Mouse (Mus musculus): Measurements from ENCODE around the gene Clpb. TPM values are rescaled to one million over a fixed set of nuclear protein-coding genes. Genes with fewer than 3 reads are reported as not detected.

Gene Clpb
- polyA plus RNA-seq, 1 experiment from 2014 or later = 29.4 TPM

- ATAC-seq (ENCODE audit: low FRiP score) = no peak
These were observed 86.8 kb downstream of the Clpb start for GRCm38 (mm10) chr7:101750268-101750667.

GRCm38 (mm10) chr7:101752346-101752745 lies 88.9 kb downstream of the Clpb start:
- Histone ChIP-seq H3K9ac (ENCODE audit: low read depth, low read length) (no peak overlapping the region), H3K27ac (ENCODE audit: low read depth, low read length) (no peak overlapping the region), H3K4me1 (replicated peaks; ENCODE audit: control insufficient read depth, insufficient read depth, low read length) (no peaks in the 10 kb centered on the region), H3K36me3 (ENCODE audit: control insufficient read depth, insufficient read depth, low read length) (no peaks in the 10 kb centered on the region), H3K4me3 (ENCODE audit: low read depth, low read length) (no peak overlapping the region), H3K9me3 (ENCODE audit: control insufficient read depth, low read length) (no peaks in the 10 kb centered on the region), H3K27me3 (ENCODE audit: control insufficient read depth, insufficient read depth, low read length) (no peaks in the 10 kb centered on the region), H3K4me2 (replicated peaks; ENCODE audit: low read depth, low read length) (no peak overlapping the region)
- ATAC-seq (ENCODE audit: low FRiP score) = no peak
- WGBS = 93% methylated on average over 3 of the region's 3 CpGs
- no peak for DNase-seq (ENCODE audit: low spot score)

More at GRCm38 (mm10) chr7:101750268-101750667, 86.8 kb downstream of the Clpb start:
- H3K27ac ChIP-seq (ENCODE audit: low read depth, low read length) = no peak overlapping the region
- no peak overlapping the region for H3K4me2 ChIP-seq (replicated peaks; ENCODE audit: low read depth, low read length)
- no peaks in the 10 kb centered on the region for H3K4me1 ChIP-seq (replicated peaks; ENCODE audit: control insufficient read depth, insufficient read depth, low read length)
- no peak for DNase-seq (ENCODE audit: low spot score)
- no peak overlapping the region for H3K4me3 ChIP-seq (ENCODE audit: low read depth, low read length)
- H3K27me3 ChIP-seq (ENCODE audit: control insufficient read depth, insufficient read depth, low read length) = no peaks in the 10 kb centered on the region
- H3K36me3 ChIP-seq (ENCODE audit: control insufficient read depth, insufficient read depth, low read length) = no peaks in the 10 kb centered on the region
- 87% methylated on average over 2 of the region's 2 CpGs for WGBS
- no peak overlapping the region for H3K9ac ChIP-seq (ENCODE audit: low read depth, low read length)
- H3K9me3 ChIP-seq (ENCODE audit: control insufficient read depth, low read length) = no peaks in the 10 kb centered on the region

GRCm38 (mm10) chr7:101753492-101753891 lies 90.1 kb downstream of the Clpb start:
- ATAC-seq (ENCODE audit: low FRiP score) = no peak
- Histone ChIP-seq H3K4me2 (replicated peaks; ENCODE audit: low read depth, low read length) (no peak overlapping the region), H3K4me3 (ENCODE audit: low read depth, low read length) (no peak overlapping the region), H3K36me3 (ENCODE audit: control insufficient read depth, insufficient read depth, low read length) (no peaks in the 10 kb centered on the region), H3K4me1 (replicated peaks; ENCODE audit: control insufficient read depth, insufficient read depth, low read length) (no peaks in the 10 kb centered on the region), H3K27ac (ENCODE audit: low read depth, low read length) (no peak overlapping the region), H3K9ac (ENCODE audit: low read depth, low read length) (no peak overlapping the region), H3K9me3 (ENCODE audit: control insufficient read depth, low read length) (no peaks in the 10 kb centered on the region), H3K27me3 (ENCODE audit: control insufficient read depth, insufficient read depth, low read length) (no peaks in the 10 kb centered on the region)
- 96% methylated on average over 5 of the region's 5 CpGs for WGBS
- DNase-seq (ENCODE audit: low spot score) = no peak

DNA sequence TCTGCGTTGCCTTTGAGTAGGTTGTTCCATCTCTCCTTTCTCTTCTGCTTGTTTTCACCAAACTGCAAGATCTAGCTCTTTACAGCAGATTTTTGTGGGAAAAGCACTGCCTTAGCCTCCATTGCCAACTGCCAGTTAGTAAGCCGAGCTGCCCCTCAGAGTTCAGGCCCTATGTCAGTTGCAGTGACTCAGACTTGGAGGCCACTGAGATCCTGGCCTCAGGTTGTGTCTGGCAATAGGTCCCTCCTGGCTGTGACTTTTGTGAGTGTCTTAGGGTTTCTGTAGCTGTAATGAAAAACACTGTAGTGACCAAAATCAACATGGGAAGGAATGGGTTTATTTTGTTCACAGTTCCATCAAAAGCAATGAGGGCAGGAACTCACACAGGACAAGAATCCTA lies 91.0 kb downstream of the Clpb start:
- H3K4me1 ChIP-seq (replicated peaks; ENCODE audit: control insufficient read depth, insufficient read depth, low read length) = no peaks in the 10 kb centered on the region
- H3K4me2 ChIP-seq (replicated peaks; ENCODE audit: low read depth, low read length) = no peak overlapping the region
- WGBS = 88% methylated on average over 2 of the region's 2 CpGs
- H3K27ac ChIP-seq (ENCODE audit: low read depth, low read length) = no peak overlapping the region
- no peaks in the 10 kb centered on the region for H3K36me3 ChIP-seq (ENCODE audit: control insufficient read depth, insufficient read depth, low read length)
- DNase-seq (ENCODE audit: low spot score) (no peak), ATAC-seq (ENCODE audit: low FRiP score) (no peak)
- H3K4me3 ChIP-seq (ENCODE audit: low read depth, low read length) = no peak overlapping the region
- no peaks in the 10 kb centered on the region for H3K9me3 ChIP-seq (ENCODE audit: control insufficient read depth, low read length)
- no peak overlapping the region for H3K9ac ChIP-seq (ENCODE audit: low read depth, low read length)
- no peaks in the 10 kb centered on the region for H3K27me3 ChIP-seq (ENCODE audit: control insufficient read depth, insufficient read depth, low read length)

DNA sequence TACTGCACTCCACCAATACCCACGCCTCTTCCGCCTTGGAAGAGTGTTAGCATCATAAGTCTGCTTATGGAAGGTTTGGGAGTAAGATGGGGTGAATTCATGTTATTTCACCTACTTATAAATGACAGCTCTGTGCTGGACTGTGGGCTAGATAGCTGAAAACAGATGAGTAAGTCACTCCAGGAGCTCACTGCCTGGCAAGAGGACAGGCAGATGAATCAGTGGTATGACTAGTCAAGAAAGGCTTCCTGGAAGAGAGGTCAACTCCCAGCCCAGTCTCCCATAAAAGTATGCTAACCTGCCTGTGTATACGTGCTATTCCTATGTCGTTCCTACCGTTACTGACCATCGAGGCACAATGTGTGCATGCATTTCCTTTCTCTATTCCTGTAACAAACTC lies 91.9 kb downstream of the Clpb start:
- no peak overlapping the region for H3K4me3 ChIP-seq (ENCODE audit: low read depth, low read length)
- H3K9ac ChIP-seq (ENCODE audit: low read depth, low read length) = no peak overlapping the region
- H3K4me2 ChIP-seq (replicated peaks; ENCODE audit: low read depth, low read length) = no peak overlapping the region
- H3K27ac ChIP-seq (ENCODE audit: low read depth, low read length) = no peak overlapping the region
- H3K9me3 ChIP-seq (ENCODE audit: control insufficient read depth, low read length) = no peaks in the 10 kb centered on the region
- 98% methylated on average over 6 of the region's 6 CpGs for WGBS
- DNase-seq (ENCODE audit: low spot score) (no peak), ATAC-seq (ENCODE audit: low FRiP score) (no peak)
- H3K27me3 ChIP-seq (ENCODE audit: control insufficient read depth, insufficient read depth, low read length) = no peaks in the 10 kb centered on the region
- H3K36me3 ChIP-seq (ENCODE audit: control insufficient read depth, insufficient read depth, low read length) = no peaks in the 10 kb centered on the region
- no peaks in the 10 kb centered on the region for H3K4me1 ChIP-seq (replicated peaks; ENCODE audit: control insufficient read depth, insufficient read depth, low read length)

DNA sequence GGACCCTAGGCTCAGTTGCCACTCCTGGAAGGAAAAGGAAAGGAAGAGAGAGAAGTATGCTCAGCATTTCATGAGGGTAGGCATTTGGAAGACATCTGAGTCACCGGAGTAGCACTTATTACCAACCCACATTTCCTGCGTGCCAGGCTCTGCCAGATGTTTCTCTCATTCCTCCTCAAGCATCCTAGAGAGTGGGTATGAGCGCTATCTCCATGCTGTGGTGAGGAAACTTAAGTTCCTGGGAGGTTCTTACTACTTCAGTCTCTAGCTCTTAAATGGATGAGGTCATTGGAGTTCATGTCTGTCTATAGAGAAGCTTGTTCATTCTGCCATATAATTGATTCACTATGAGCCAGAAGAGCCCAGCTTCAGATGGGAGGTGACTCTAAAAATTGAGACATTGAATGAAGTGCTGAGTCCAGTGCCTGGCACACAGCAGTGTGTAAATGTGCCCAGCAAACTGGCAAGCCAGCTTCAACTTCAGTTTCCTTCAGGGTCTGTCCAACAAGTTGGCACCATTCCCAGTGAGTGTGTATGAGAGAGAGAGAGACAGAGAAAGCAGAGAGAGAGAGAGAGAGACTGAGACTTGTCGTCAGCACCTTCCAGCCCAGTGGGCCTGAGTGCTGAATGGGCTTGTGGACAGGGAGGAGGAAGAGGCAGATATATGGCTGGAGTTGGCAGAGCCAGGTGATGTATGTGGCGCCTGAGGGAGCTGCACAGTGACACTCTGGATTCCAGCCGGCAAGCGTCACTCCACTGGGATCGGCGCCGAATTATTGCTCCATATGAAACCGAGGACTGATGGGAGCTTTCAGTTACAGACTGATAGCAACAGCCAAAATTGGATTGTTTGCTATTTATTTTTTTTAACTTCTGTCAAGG lies 98.7 kb downstream of the Clpb start:
- no peaks in the 10 kb centered on the region for H3K36me3 ChIP-seq (ENCODE audit: control insufficient read depth, insufficient read depth, low read length)

GRCm38 (mm10) chr7:101767335-101767907 lies 104.0 kb downstream of the Clpb start:
- H3K27me3 ChIP-seq (ENCODE audit: control insufficient read depth, insufficient read depth, low read length) = no peaks in the 10 kb centered on the region
- H3K4me1 ChIP-seq (replicated peaks; ENCODE audit: control insufficient read depth, insufficient read depth, low read length) = no peaks in the 10 kb centered on the region
- no peaks in the 10 kb centered on the region for H3K9me3 ChIP-seq (ENCODE audit: control insufficient read depth, low read length)
- DNase-seq (ENCODE audit: low spot score) (no peak), ATAC-seq (ENCODE audit: low FRiP score) (no peak)
- WGBS = 88% methylated on average over 5 of the region's 5 CpGs
- H3K9ac ChIP-seq (ENCODE audit: low read depth, low read length) = no peak overlapping the region
- H3K36me3 ChIP-seq (ENCODE audit: control insufficient read depth, insufficient read depth, low read length) = no peaks in the 10 kb centered on the region
- H3K27ac ChIP-seq (ENCODE audit: low read depth, low read length) = no peak overlapping the region
- H3K4me2 ChIP-seq (replicated peaks; ENCODE audit: low read depth, low read length) = no peak overlapping the region
- H3K4me3 ChIP-seq (ENCODE audit: low read depth, low read length) = no peak overlapping the region

More for the DNA sequence above, 98.7 kb downstream of the Clpb start:
- no peak overlapping the region for H3K4me3 ChIP-seq (ENCODE audit: low read depth, low read length)
- 97% methylated on average over 11 of the region's 11 CpGs for WGBS
- DNase-seq (ENCODE audit: low spot score) = no peak
- ATAC-seq (ENCODE audit: low FRiP score) = no peak
- no peaks in the 10 kb centered on the region for H3K4me1 ChIP-seq (replicated peaks; ENCODE audit: control insufficient read depth, insufficient read depth, low read length)
- no peaks in the 10 kb centered on the region for H3K9me3 ChIP-seq (ENCODE audit: control insufficient read depth, low read length)
- no peak overlapping the region for H3K27ac ChIP-seq (ENCODE audit: low read depth, low read length)
- H3K27me3 ChIP-seq (ENCODE audit: control insufficient read depth, insufficient read depth, low read length) = no peaks in the 10 kb centered on the region
- no peak overlapping the region for H3K9ac ChIP-seq (ENCODE audit: low read depth, low read length)
- H3K4me2 ChIP-seq (replicated peaks; ENCODE audit: low read depth, low read length) = no peak overlapping the region

DNA sequence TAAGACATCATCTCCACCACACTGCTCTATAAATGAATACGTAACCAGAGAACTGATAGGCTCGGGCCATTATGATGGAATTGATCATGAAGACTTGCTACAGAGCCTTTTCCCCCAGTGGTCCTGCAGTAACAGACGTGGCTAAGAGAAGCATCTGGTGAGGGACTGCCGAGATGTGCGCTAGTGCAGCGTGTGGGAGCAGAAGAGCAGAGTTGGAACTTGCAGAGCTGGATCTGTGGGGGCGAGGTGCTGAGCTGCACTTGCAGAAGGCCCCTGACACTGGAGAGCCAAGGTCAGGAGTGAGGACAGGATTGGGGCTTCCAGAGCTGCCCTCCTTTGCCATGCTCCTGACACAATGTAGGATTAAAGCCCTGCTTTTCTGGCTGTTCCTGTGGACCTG lies 106.6 kb downstream of the Clpb start:
- H3K27ac ChIP-seq (ENCODE audit: low read depth, low read length) = no peak overlapping the region
- WGBS = 78% methylated on average over 7 of the region's 7 CpGs
- no peak overlapping the region for H3K4me2 ChIP-seq (replicated peaks; ENCODE audit: low read depth, low read length)
- H3K27me3 ChIP-seq (ENCODE audit: control insufficient read depth, insufficient read depth, low read length) = no peaks in the 10 kb centered on the region
- no peaks in the 10 kb centered on the region for H3K36me3 ChIP-seq (ENCODE audit: control insufficient read depth, insufficient read depth, low read length)
- no peak for DNase-seq (ENCODE audit: low spot score)
- no peaks in the 10 kb centered on the region for H3K4me1 ChIP-seq (replicated peaks; ENCODE audit: control insufficient read depth, insufficient read depth, low read length)
- no peak overlapping the region for H3K9ac ChIP-seq (ENCODE audit: low read depth, low read length)
- H3K9me3 ChIP-seq (ENCODE audit: control insufficient read depth, low read length) = no peaks in the 10 kb centered on the region
- no peak for ATAC-seq (ENCODE audit: low FRiP score)
- H3K4me3 ChIP-seq (ENCODE audit: low read depth, low read length) = no peak overlapping the region

GRCm38 (mm10) chr7:101771604-101772003 lies 108.2 kb downstream of the Clpb start:
- no peak for DNase-seq (ENCODE audit: low spot score)
- Histone ChIP-seq H3K9ac (ENCODE audit: low read depth, low read length) (no peak overlapping the region), H3K36me3 (ENCODE audit: control insufficient read depth, insufficient read depth, low read length) (no peaks in the 10 kb centered on the region), H3K4me3 (ENCODE audit: low read depth, low read length) (no peak overlapping the region), H3K9me3 (ENCODE audit: control insufficient read depth, low read length) (no peaks in the 10 kb centered on the region), H3K4me2 (replicated peaks; ENCODE audit: low read depth, low read length) (no peak overlapping the region), H3K4me1 (replicated peaks; ENCODE audit: control insufficient read depth, insufficient read depth, low read length) (no peaks in the 10 kb centered on the region), H3K27ac (ENCODE audit: low read depth, low read length) (no peak overlapping the region), H3K27me3 (ENCODE audit: control insufficient read depth, insufficient read depth, low read length) (no peaks in the 10 kb centered on the region)
- ATAC-seq (ENCODE audit: low FRiP score) = no peak
- WGBS = 74% methylated on average over 1 of the region's 1 CpGs

Data from hindbrain, embryonic 11.5 days (tissue).